In the genomic region with DNA sequence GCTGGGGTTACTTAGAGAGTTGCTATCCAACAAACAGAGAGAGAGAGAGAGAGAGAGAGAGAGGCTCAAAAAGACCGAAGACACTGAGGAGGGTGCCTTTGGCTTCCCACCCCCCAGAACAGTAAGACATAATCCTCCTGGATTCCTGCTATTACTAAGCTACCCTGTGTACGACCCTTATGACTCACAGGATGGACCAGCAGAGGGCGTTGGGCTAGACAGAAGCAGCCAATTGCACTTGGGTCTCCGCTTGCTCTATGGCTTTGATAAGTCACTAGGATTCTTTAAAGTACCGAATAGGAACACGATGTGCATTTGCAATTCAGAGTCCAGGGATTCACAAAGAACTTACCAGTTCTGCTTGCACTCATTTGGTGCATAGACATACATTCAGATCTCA, we compare ENCODE assay signal across 11 mouse cellular contexts. TPM values are rescaled to one million over a fixed set of nuclear protein-coding genes. Genes with fewer than 3 reads are reported as not detected.
DNase-seq lines count a peak whose midpoint lies in the region; ATAC-seq and TF ChIP-seq lines count a peak whose summit lies in the region.
"Had no signal": no experiment of that assay in that cellular context is flagged by ENCODE, and none has a peak within 500 bp of the region (broad histone marks: within the 10 kb centered on the region; RNA-seq: fewer than 3 reads in every experiment).

No protein-coding gene starts in this region.

- no peaks in the 10 kb centered on the region for H3K9me3 ChIP-seq in intestine, postnatal 0 days (ENCODE audit: control insufficient read depth)
- H3K9me3 ChIP-seq in intestine, embryonic 15.5 days: no peaks in the 10 kb centered on the region
- H3K9me3 ChIP-seq in ES-Bruce4 (replicated peaks; ENCODE audit: control insufficient read depth, insufficient read depth, low read length, poor library complexity, severe bottlenecking): no peaks in the 10 kb centered on the region
- no peaks in the 10 kb centered on the region for H3K9me3 ChIP-seq in hindbrain, embryonic 16.5 days (ENCODE audit: control insufficient read depth, low read length)
- no peaks in the 10 kb centered on the region for H3K9me3 ChIP-seq in limb, embryonic 10.5 days (replicated peaks)

- no peak for TF ChIP-seq POLR2A in ES-Bruce4 (IDR thresholded peaks at IDR 0.05; ENCODE audit: insufficient read depth, low read length)

- no peaks in the 10 kb centered on the region for H3K4me1 ChIP-seq in intestine, postnatal 0 days (replicated peaks; ENCODE audit: control insufficient read depth, insufficient read depth, low read length)
- H3K4me1 ChIP-seq in intestine, embryonic 15.5 days (replicated peaks): peaks cover 3% of the 10 kb centered on the region
- no peaks in the 10 kb centered on the region for H3K4me1 ChIP-seq in ES-Bruce4 (ENCODE audit: control insufficient read depth, insufficient read depth, low read length)
- H3K4me1 ChIP-seq in hindbrain, embryonic 16.5 days (ENCODE audit: control insufficient read depth, insufficient read depth, low read depth, low read length): peaks cover 1% of the 10 kb centered on the region; the same call in 1 of the 2 replicates
- peaks cover 3% of the 10 kb centered on the region for H3K4me1 ChIP-seq in limb, embryonic 10.5 days

- TF ChIP-seq CTCF in intestine, postnatal 0 days (IDR thresholded peaks at IDR 0.05; ENCODE audit: low read depth): peak; percentile 42
- TF ChIP-seq CTCF in ES-Bruce4 (IDR thresholded peaks at IDR 0.05; ENCODE audit: low read depth, low read length): peak; percentile 57

- no peaks in the 10 kb centered on the region for H3K36me3 ChIP-seq in intestine, postnatal 0 days (ENCODE audit: control insufficient read depth, insufficient read depth)
- H3K36me3 ChIP-seq in intestine, embryonic 15.5 days: no peaks in the 10 kb centered on the region
- H3K36me3 ChIP-seq in ES-Bruce4 (ENCODE audit: control insufficient read depth, insufficient read depth, low read length, poor library complexity, severe bottlenecking): no peaks in the 10 kb centered on the region
- no peaks in the 10 kb centered on the region for H3K36me3 ChIP-seq in hindbrain, embryonic 16.5 days (ENCODE audit: control insufficient read depth, insufficient read depth, low read length)
- H3K36me3 ChIP-seq in limb, embryonic 10.5 days: no peaks in the 10 kb centered on the region

- no peak for TF ChIP-seq EP300 in ES-Bruce4 (IDR thresholded peaks at IDR 0.05; ENCODE audit: insufficient read depth, low read depth, low read length)

- DNase-seq in adrenal gland, adult 2 months: peak; percentile 18
- DNase-seq in adrenal gland, adult 8-10 months: no peak
- peak; percentile 9 for DNase-seq in kidney, postnatal 14 days
- DNase-seq in limb, embryonic 10.5 days (ENCODE audit: low spot score): no peak
- DNase-seq: cerebellum, postnatal 14 days; thymus, adult 2 months had no signal

- ATAC-seq in intestine, postnatal 0 days: no peak
- ATAC-seq in intestine, embryonic 15.5 days: no peak
- ATAC-seq in hindbrain, embryonic 16.5 days: no peak

- H3K4me3 ChIP-seq in intestine, postnatal 0 days (ENCODE audit: low read depth, low read length): no peak overlapping the region
- H3K4me3 ChIP-seq in intestine, embryonic 15.5 days (replicated peaks): no peak overlapping the region
- H3K4me3 ChIP-seq in ES-Bruce4 (ENCODE audit: low read depth, low read length): no peak overlapping the region
- no peak overlapping the region for H3K4me3 ChIP-seq in hindbrain, embryonic 16.5 days (ENCODE audit: low read length)
- no peak overlapping the region for H3K4me3 ChIP-seq in limb, embryonic 10.5 days
- H3K4me3 ChIP-seq: erythroblast, embryonic 14.5 days had no signal

- H3K9ac ChIP-seq in intestine, postnatal 0 days (ENCODE audit: low read depth, low read length): no peak overlapping the region
- no peak overlapping the region for H3K9ac ChIP-seq in intestine, embryonic 15.5 days
- no peak overlapping the region for H3K9ac ChIP-seq in ES-Bruce4 (ENCODE audit: low read depth, poor library complexity, severe bottlenecking)
- H3K9ac ChIP-seq in hindbrain, embryonic 16.5 days (ENCODE audit: low read depth, low read length): no peak overlapping the region

- 72% methylated on average over 6 of the region's 6 CpGs for WGBS in intestine, postnatal 0 days
- WGBS in intestine, embryonic 15.5 days: 68% methylated on average over 6 of the region's 6 CpGs
- WGBS in hindbrain, embryonic 16.5 days: 67% methylated on average over 6 of the region's 6 CpGs
- 72% methylated on average over 6 of the region's 6 CpGs for WGBS in limb, embryonic 10.5 days

- no peaks in the 10 kb centered on the region for H3K27me3 ChIP-seq in intestine, postnatal 0 days (replicated peaks; ENCODE audit: control insufficient read depth, insufficient read depth, low read length)
- H3K27me3 ChIP-seq in intestine, embryonic 15.5 days (replicated peaks): no peaks in the 10 kb centered on the region
- no peaks in the 10 kb centered on the region for H3K27me3 ChIP-seq in ES-Bruce4 (ENCODE audit: control insufficient read depth, insufficient read depth, low read length, poor library complexity, severe bottlenecking)
- H3K27me3 ChIP-seq in hindbrain, embryonic 16.5 days (replicated peaks; ENCODE audit: control insufficient read depth, insufficient read depth, low read length): no peaks in the 10 kb centered on the region
- H3K27me3 ChIP-seq in limb, embryonic 10.5 days (ENCODE audit: low read depth, poor library complexity, severe bottlenecking): no peaks in the 10 kb centered on the region

- H3K27ac ChIP-seq in intestine, postnatal 0 days (ENCODE audit: low read depth, low read length): no peak overlapping the region
- no peak overlapping the region for H3K27ac ChIP-seq in intestine, embryonic 15.5 days
- H3K27ac ChIP-seq in ES-Bruce4 (ENCODE audit: insufficient read depth, low read length): no peak overlapping the region
- H3K27ac ChIP-seq in hindbrain, embryonic 16.5 days (ENCODE audit: low read depth, low read length): no peak overlapping the region
- H3K27ac ChIP-seq in limb, embryonic 10.5 days: no peak overlapping the region

- no peak overlapping the region for H3K4me2 ChIP-seq in intestine, postnatal 0 days (replicated peaks; ENCODE audit: low read depth)
- H3K4me2 ChIP-seq in intestine, embryonic 15.5 days (replicated peaks): no peak overlapping the region
- no peak overlapping the region for H3K4me2 ChIP-seq in hindbrain, embryonic 16.5 days (ENCODE audit: low read length)

RNA-seq across cellular contexts. Expression of a gene that starts 44.3 kb away (rescaled TPM):
- total RNA-seq in adrenal gland, adult 2 months (2021): 1 to 10 TPM; 1.7 to 2.0 TPM
- polyA plus RNA-seq in adrenal gland, adult 2 months (2012; rRNA removed): 0.11 and 0.12 TPM in 2 replicates
- total RNA-seq in adrenal gland, adult 8-10 months (2022): 1 to 10 TPM in 3 of 4 experiments, under 1 TPM in 1; 0.54 to 1.3 (median 1.2) TPM
- polyA plus RNA-seq in intestine, postnatal 0 days (2015; fragmentation: Nextera tagmentation; extraction: Ambion mirVana): 5.7 and 5.9 TPM in 2 replicates
- polyA plus RNA-seq in intestine, embryonic 15.5 days (2015; fragmentation: Nextera tagmentation; extraction: Ambion mirVana): 1.5 and 1.7 TPM in 2 replicates
- polyA plus RNA-seq in ES-Bruce4 (2011; ENCODE audit: insufficient read depth, insufficient read length, low read depth, missing spikeins): not detected in 2 replicates
- 0.76 and 6.6 TPM in 2 replicates for polyA plus RNA-seq in hindbrain, embryonic 16.5 days (2015; fragmentation: Nextera tagmentation; extraction: Ambion mirVana)
- polyA plus RNA-seq in limb, embryonic 10.5 days (2016; fragmentation: Nextera tagmentation; extraction: Ambion mirVana): 0.08 and 0.28 TPM in 2 replicates
- polyA plus RNA-seq: erythroblast, embryonic 14.5 days had no signal

Comparison
In these comparisons a context has a peak if more than half of its experiments do, and no peak if none do; other contexts are left out.
1. DNase-seq: peak in adrenal gland, adult 2 months (single experiment) and kidney, postnatal 14 days (single experiment); none in adrenal gland, adult 8-10 months (single experiment) and limb, embryonic 10.5 days (single experiment).